Comparison of ENCODE assay signal across 26 mouse cellular contexts in genomic region chr2:149671870-149672269, GRCm38 (mm10).
A peak's percentile ranks its signal among the peaks of the same experiment; 100 is the strongest.
DNase-seq lines count a peak whose midpoint lies in the region; ATAC-seq lines count a peak whose summit lies in the region.
"Had no signal": no experiment of that assay in that cellular context is flagged by ENCODE, and none has a peak within 500 bp of the region (broad histone marks: within the 10 kb centered on the region; RNA-seq: fewer than 3 reads in every experiment).

No protein-coding gene starts in this region.

- H3K9me3 ChIP-seq in hindbrain, embryonic 13.5 days = no peaks in the 10 kb centered on the region
- H3K9me3 ChIP-seq in hindbrain, embryonic 11.5 days (ENCODE audit: control insufficient read depth, low read length) = no peaks in the 10 kb centered on the region
- H3K9me3 ChIP-seq in forebrain, embryonic 15.5 days = no peaks in the 10 kb centered on the region
- no peaks in the 10 kb centered on the region for H3K9me3 ChIP-seq in midbrain, embryonic 16.5 days (replicated peaks; ENCODE audit: control insufficient read depth, low read length, poor library complexity, severe bottlenecking)
- H3K9me3 ChIP-seq: heart, embryonic 10.5 days; intestine, embryonic 15.5 days; limb, embryonic 12.5 days; midbrain, embryonic 12.5 days had no signal

- H3K36me3 ChIP-seq in hindbrain, embryonic 13.5 days = no peaks in the 10 kb centered on the region
- no peaks in the 10 kb centered on the region for H3K36me3 ChIP-seq in hindbrain, embryonic 11.5 days (ENCODE audit: control insufficient read depth, insufficient read depth, low read length)
- H3K36me3 ChIP-seq in forebrain, embryonic 15.5 days = no peaks in the 10 kb centered on the region
- no peaks in the 10 kb centered on the region for H3K36me3 ChIP-seq in midbrain, embryonic 16.5 days (ENCODE audit: control insufficient read depth, insufficient read depth, low read length)
- H3K36me3 ChIP-seq: heart, embryonic 10.5 days; intestine, embryonic 15.5 days; limb, embryonic 12.5 days; midbrain, embryonic 12.5 days had no signal

- no peaks in the 10 kb centered on the region for H3K27me3 ChIP-seq in hindbrain, embryonic 13.5 days
- H3K27me3 ChIP-seq in hindbrain, embryonic 11.5 days (ENCODE audit: control insufficient read depth, insufficient read depth, low read length) = no peaks in the 10 kb centered on the region
- no peaks in the 10 kb centered on the region for H3K27me3 ChIP-seq in forebrain, embryonic 15.5 days
- H3K27me3 ChIP-seq in midbrain, embryonic 16.5 days (ENCODE audit: control insufficient read depth, insufficient read depth, low read depth, low read length) = no peaks in the 10 kb centered on the region
- H3K27me3 ChIP-seq: intestine, embryonic 15.5 days; limb, embryonic 12.5 days; midbrain, embryonic 12.5 days had no signal

- no peak overlapping the region for H3K9ac ChIP-seq in hindbrain, embryonic 13.5 days
- no peak overlapping the region for H3K9ac ChIP-seq in hindbrain, embryonic 11.5 days (ENCODE audit: low read depth, low read length)
- no peak overlapping the region for H3K9ac ChIP-seq in forebrain, embryonic 15.5 days (replicated peaks)
- H3K9ac ChIP-seq in midbrain, embryonic 16.5 days (ENCODE audit: low read depth, low read length) = no peak overlapping the region
- H3K9ac ChIP-seq: intestine, embryonic 15.5 days; limb, embryonic 12.5 days; liver, postnatal 0 days; midbrain, embryonic 12.5 days had no signal

- H3K27ac ChIP-seq in hindbrain, embryonic 13.5 days = no peak overlapping the region; the same call in 1 of the 2 replicates
- no peak overlapping the region for H3K27ac ChIP-seq in hindbrain, embryonic 11.5 days (ENCODE audit: low read depth, low read length)
- H3K27ac ChIP-seq in forebrain, embryonic 15.5 days (replicated peaks) = no peak overlapping the region
- H3K27ac ChIP-seq in midbrain, embryonic 16.5 days (ENCODE audit: low read length) = no peak overlapping the region
- H3K27ac ChIP-seq: gastrocnemius, adult 2 months; heart, embryonic 10.5 days; intestine, embryonic 15.5 days; layer of hippocampus, adult 2 months; limb, embryonic 12.5 days; macrophage; midbrain, embryonic 12.5 days had no signal

- no peak overlapping the region for H3K4me2 ChIP-seq in hindbrain, embryonic 13.5 days
- no peak overlapping the region for H3K4me2 ChIP-seq in hindbrain, embryonic 11.5 days (replicated peaks; ENCODE audit: low read depth, low read length)
- no peak overlapping the region for H3K4me2 ChIP-seq in forebrain, embryonic 15.5 days (replicated peaks)
- H3K4me2 ChIP-seq in midbrain, embryonic 16.5 days (ENCODE audit: low read length) = no peak overlapping the region
- H3K4me2 ChIP-seq: intestine, embryonic 15.5 days; limb, embryonic 12.5 days; liver, embryonic 11.5 days; midbrain, embryonic 12.5 days had no signal

- 46% methylated on average over 1 of the region's 1 CpGs for WGBS in hindbrain, embryonic 13.5 days
- WGBS in hindbrain, embryonic 11.5 days = 81% methylated on average over 1 of the region's 1 CpGs
- 13% methylated on average over 1 of the region's 1 CpGs for WGBS in forebrain, embryonic 15.5 days
- 39% methylated on average over 1 of the region's 1 CpGs for WGBS in midbrain, embryonic 16.5 days

- DNase-seq in hindbrain, embryonic 11.5 days (ENCODE audit: low spot score) = no peak
- DNase-seq in Muller cell, postnatal 12 days (ENCODE audit: inconsistent ontology term) = peak; percentile 25
- no peak for DNase-seq in gastrocnemius, adult 18-20 months (ENCODE audit: low spot score)
- no peak for DNase-seq in gastrocnemius, postnatal 10 days
- DNase-seq: adrenal gland, postnatal 36 days; cerebellum, adult 11 months; cerebellum, adult 9-11 months; gastrocnemius, adult 2 months; heart, postnatal 4 days; kidney, adult 8-10 months; kidney, postnatal 14 days; liver, postnatal 0 days; retina, postnatal 1 day; right cerebral cortex, postnatal 25 days had no signal

- no peak overlapping the region for H3K4me3 ChIP-seq in hindbrain, embryonic 13.5 days
- H3K4me3 ChIP-seq in hindbrain, embryonic 11.5 days (ENCODE audit: low read depth, low read length) = no peak overlapping the region
- H3K4me3 ChIP-seq in forebrain, embryonic 15.5 days = no peak overlapping the region
- H3K4me3 ChIP-seq in midbrain, embryonic 16.5 days (ENCODE audit: low read depth, low read length) = no peak overlapping the region
- H3K4me3 ChIP-seq: gastrocnemius, adult 2 months; heart, embryonic 10.5 days; intestine, embryonic 15.5 days; layer of hippocampus, adult 2 months; limb, embryonic 12.5 days; midbrain, embryonic 12.5 days had no signal

- peak; percentile 76 for ATAC-seq in hindbrain, embryonic 13.5 days (ENCODE audit: low FRiP score)
- no peak for ATAC-seq in hindbrain, embryonic 11.5 days (ENCODE audit: low FRiP score)
- peak; percentile 66 for ATAC-seq in forebrain, embryonic 15.5 days (replicated peaks)
- peak; percentile 71 for ATAC-seq in midbrain, embryonic 16.5 days
- ATAC-seq in erythroid progenitor cell, adult 5-6 weeks (replicated peaks; ENCODE audit: low FRiP score, poor library complexity, severe bottlenecking) = no peak
- ATAC-seq: intestine, embryonic 15.5 days; liver, postnatal 0 days; lung, postnatal 0 days had no signal

- H3K4me1 ChIP-seq in hindbrain, embryonic 13.5 days (replicated peaks) = peaks cover 6% of the 10 kb centered on the region; the same call in 1 of the 2 replicates
- no peaks in the 10 kb centered on the region for H3K4me1 ChIP-seq in hindbrain, embryonic 11.5 days (replicated peaks; ENCODE audit: control insufficient read depth, insufficient read depth, low read length)
- no peaks in the 10 kb centered on the region for H3K4me1 ChIP-seq in forebrain, embryonic 15.5 days
- no peaks in the 10 kb centered on the region for H3K4me1 ChIP-seq in midbrain, embryonic 16.5 days (ENCODE audit: control insufficient read depth, insufficient read depth, low read length)
- H3K4me1 ChIP-seq: heart, embryonic 10.5 days; intestine, embryonic 15.5 days; limb, embryonic 12.5 days; midbrain, embryonic 12.5 days had no signal

Comparison
In these comparisons a context has a peak if more than half of its experiments do, and no peak if none do; other contexts are left out.
1. ATAC-seq: peak in hindbrain, embryonic 13.5 days (single experiment), forebrain, embryonic 15.5 days (single experiment) and midbrain, embryonic 16.5 days (single experiment); none in hindbrain, embryonic 11.5 days (single experiment) and erythroid progenitor cell, adult 5-6 weeks (single experiment).